Mouse (Mus musculus): Measurements from ENCODE around the gene Gli2.

Gene Gli2

GRCm38 (mm10) chr1:118907574-118907973, 145.8 kb downstream of the Gli2 start:
- no peak for DNase-seq (ENCODE audit: extremely low read depth, low read depth, low spot score)

- DNase-seq (ENCODE audit: extremely low read depth, low read depth, low spot score): no peak
These were observed 148.1 kb downstream of the Gli2 start for GRCm38 (mm10) chr1:118905319-118905718.

- no peak for DNase-seq (ENCODE audit: extremely low read depth, low read depth, low spot score)
These were observed 148.5 kb downstream of the Gli2 start for GRCm38 (mm10) chr1:118904909-118905308.

- DNase-seq (ENCODE audit: extremely low read depth, low read depth, low spot score): no peak
These were observed 149.0 kb downstream of the Gli2 start for GRCm38 (mm10) chr1:118904431-118904830.

- no peak for DNase-seq (ENCODE audit: extremely low read depth, low read depth, low spot score)
These were observed 149.7 kb downstream of the Gli2 start for GRCm38 (mm10) chr1:118903742-118904141.

GRCm38 (mm10) chr1:118901868-118902586, 151.4 kb downstream of the Gli2 start:
- peak; percentile 11 for DNase-seq (ENCODE audit: extremely low read depth, low read depth, low spot score)

- DNase-seq (ENCODE audit: extremely low read depth, low read depth, low spot score): no peak
These were observed 155.1 kb downstream of the Gli2 start for GRCm38 (mm10) chr1:118898351-118898750.

GRCm38 (mm10) chr1:118895026-118895762, 158.2 kb downstream of the Gli2 start:
- no peak for DNase-seq (ENCODE audit: extremely low read depth, low read depth, low spot score)

GRCm38 (mm10) chr1:118891395-118891794, 162.0 kb downstream of the Gli2 start:
- DNase-seq (ENCODE audit: extremely low read depth, low read depth, low spot score): no peak

GRCm38 (mm10) chr1:118890125-118890875, 163.1 kb downstream of the Gli2 start:
- no peak for DNase-seq (ENCODE audit: extremely low read depth, low read depth, low spot score)

GRCm38 (mm10) chr1:118880781-118881247, 172.6 kb downstream of the Gli2 start:
- no peak for DNase-seq (ENCODE audit: extremely low read depth, low read depth, low spot score)

- DNase-seq (ENCODE audit: extremely low read depth, low read depth, low spot score): no peak
These were observed 175.1 kb downstream of the Gli2 start for GRCm38 (mm10) chr1:118878291-118878690.

GRCm38 (mm10) chr1:118875227-118875626, 178.2 kb downstream of the Gli2 start:
- DNase-seq (ENCODE audit: extremely low read depth, low read depth, low spot score): no peak

- no peak for DNase-seq (ENCODE audit: extremely low read depth, low read depth, low spot score)
These were observed 179.9 kb downstream of the Gli2 start for GRCm38 (mm10) chr1:118873559-118873958.

- no peak for DNase-seq (ENCODE audit: extremely low read depth, low read depth, low spot score)
These were observed 188.7 kb downstream of the Gli2 start for GRCm38 (mm10) chr1:118864735-118865134.

- no peak for DNase-seq (ENCODE audit: extremely low read depth, low read depth, low spot score)
These were observed 189.4 kb downstream of the Gli2 start for GRCm38 (mm10) chr1:118864031-118864430.

GRCm38 (mm10) chr1:118858101-118858500, 195.3 kb downstream of the Gli2 start:
- no peak for DNase-seq (ENCODE audit: extremely low read depth, low read depth, low spot score)

- DNase-seq (ENCODE audit: extremely low read depth, low read depth, low spot score): no peak
These were observed 222.8 kb downstream of the Gli2 start for GRCm38 (mm10) chr1:118830658-118831057.

- DNase-seq (ENCODE audit: extremely low read depth, low read depth, low spot score): no peak
These were observed 226.8 kb downstream of the Gli2 start for GRCm38 (mm10) chr1:118826614-118827013.

- peak; percentile 7 for DNase-seq (ENCODE audit: extremely low read depth, low read depth, low spot score)
These were observed 227.8 kb downstream of the Gli2 start for GRCm38 (mm10) chr1:118825467-118826219.

GRCm38 (mm10) chr1:118825035-118825434, 228.4 kb downstream of the Gli2 start:
- DNase-seq (ENCODE audit: extremely low read depth, low read depth, low spot score): no peak
